Mouse (Mus musculus): ENCODE results near the gene Clec4g. TPM values are rescaled to one million over a fixed set of nuclear protein-coding genes. Genes with fewer than 3 reads are reported as not detected.
A peak's percentile ranks its signal among the peaks of the same experiment; 100 is the strongest.

Gene Clec4g
- total and polyA plus RNA-seq, 3 experiments, result not detected

DNA sequence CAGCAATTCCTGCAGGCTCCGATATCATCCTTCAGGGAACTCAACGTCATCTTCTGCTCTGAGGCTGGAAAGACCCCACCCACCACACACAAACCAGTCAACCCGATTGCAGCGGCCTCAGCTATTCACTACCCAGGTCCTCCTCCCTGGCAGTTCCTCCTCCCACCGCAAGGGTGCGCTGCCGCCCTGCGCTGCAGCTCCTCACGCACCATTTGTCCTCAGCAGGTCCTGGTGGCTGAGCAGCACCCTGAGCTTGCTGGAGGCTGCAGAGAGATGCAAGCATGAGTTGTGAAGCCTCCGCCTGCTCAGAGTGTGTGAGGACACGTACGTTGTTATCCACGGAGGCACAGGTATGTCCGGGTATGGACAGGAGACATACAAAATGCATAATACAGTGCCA, 1.9 kb downstream of the Clec4g start:
- DNase-seq (ENCODE audit: extremely low read depth), result peak; percentile 70
- in situ Hi-C loops (cut with MboI; ENCODE audit: low pct_ligation_motif_present, low pct_unique_long_range_greater_than_20kb, low sequenced_read_pairs), result loop anchor here (10.0 to 25.0 kb wide), 3 partner anchors 236 to 644 kb away; partner anchors contain the start of genes Cd209c and Cd209g
- dilution Hi-C loops (cut with MboI; ENCODE audit: extremely low pct_ligation_motif_present, extremely low pct_unique_long_range_greater_than_20kb, low sequenced_read_pairs), result no loop called here
- H3K4me2 ChIP-seq (ENCODE audit: insufficient read depth, low read depth, poor library complexity, severe bottlenecking), result no peak overlapping the region
- H3K9ac ChIP-seq (ENCODE audit: insufficient read depth, low read depth), result no peak overlapping the region
- no peaks in the 10 kb centered on the region for H3K4me1 ChIP-seq (ENCODE audit: control insufficient read depth in 1 of 2, insufficient read depth in 2 of 2)
- H3K4me3 ChIP-seq (replicated peaks in 1 of 3; ENCODE audit: low read depth in 2 of 3, low read length in 2 of 3, poor library complexity in 1 of 3), result no peak overlapping the region
- no peak overlapping the region for H3K27ac ChIP-seq (ENCODE audit: insufficient read depth, low read depth)
- H3K79me2 ChIP-seq (replicated peaks; ENCODE audit: control insufficient read depth, extremely low read depth, insufficient read depth, poor library complexity, severe bottlenecking), result no peaks in the 10 kb centered on the region
- H3K27me3 ChIP-seq (replicated peaks), result peaks cover 43% of the 10 kb centered on the region
- TF ChIP-seq SMC3 (IDR thresholded peaks at IDR 0.05; ENCODE audit: low read depth, low read length), result peak; percentile 81
- no peak for TF ChIP-seq JUND (conservative IDR thresholded peaks at IDR 0.05; ENCODE audit: low read depth, low read length)
- peak; percentile 95 to 96 for TF ChIP-seq CTCF (conservative IDR thresholded peaks at IDR 0.05 in 1 of 2, IDR thresholded peaks at IDR 0.05 in 1 of 2; ENCODE audit: low read depth in 2 of 2, low read length in 2 of 2)
- TF ChIP-seq RAD21 (IDR thresholded peaks at IDR 0.05; ENCODE audit: low read depth, low read length), result peak; percentile 95
- TF ChIP-seq ZC3H11A (IDR thresholded peaks at IDR 0.05; ENCODE audit: low read depth, low read length), result 0 out of 2 replicates have a peak, but pooled peaks have one; percentile 3
- no peaks in the 10 kb centered on the region for H3K36me3 ChIP-seq (replicated peaks in 1 of 2; ENCODE audit: control insufficient read depth in 1 of 2, insufficient read depth in 1 of 2, low read length in 1 of 2)
- no peaks in the 10 kb centered on the region for H3K9me3 ChIP-seq (replicated peaks; ENCODE audit: low read length)

DNA sequence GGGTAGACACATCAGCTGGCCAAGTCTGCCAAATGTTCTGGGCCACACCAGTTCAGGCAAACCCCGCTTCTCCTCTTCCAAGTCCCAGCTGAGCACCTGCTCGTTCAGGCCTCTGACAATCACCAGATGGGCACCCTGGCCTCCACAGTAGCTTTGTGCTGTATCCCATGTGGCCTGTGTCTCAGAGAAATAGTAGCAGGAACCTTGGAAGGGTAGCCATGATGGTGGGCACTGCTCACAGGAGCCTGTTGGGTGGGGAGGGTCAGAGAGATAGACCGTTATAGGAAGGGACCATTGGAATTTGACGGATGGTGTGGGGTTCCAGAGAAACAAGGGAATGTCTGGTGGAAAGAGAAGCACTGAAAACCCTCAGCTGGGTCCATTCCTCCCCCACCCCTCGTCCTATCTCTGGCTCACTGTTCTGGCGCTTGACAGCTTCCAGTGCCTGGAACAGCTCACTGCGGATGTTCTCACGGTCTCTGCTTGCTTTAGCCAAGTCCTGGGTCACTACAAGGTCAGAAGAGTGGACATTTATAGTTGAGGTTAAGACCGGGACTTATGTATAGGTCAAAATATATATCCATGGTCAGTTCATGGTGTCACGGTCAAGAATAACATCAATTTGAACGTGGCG, 3.0 kb downstream of the Clec4g start:
- H3K4me3 ChIP-seq (replicated peaks in 1 of 3; ENCODE audit: low read depth in 2 of 3, low read length in 2 of 3, poor library complexity in 1 of 3), result no peak overlapping the region
- in situ Hi-C loops (cut with MboI; ENCODE audit: low pct_ligation_motif_present, low pct_unique_long_range_greater_than_20kb, low sequenced_read_pairs), result loop anchor here (10.0 to 25.0 kb wide), 3 partner anchors 237 to 645 kb away; partner anchors contain the start of genes Cd209c and Cd209g
- no peak for DNase-seq (ENCODE audit: extremely low read depth)
- peaks cover 43% of the 10 kb centered on the region for H3K27me3 ChIP-seq (replicated peaks)
- dilution Hi-C loops (cut with MboI; ENCODE audit: extremely low pct_ligation_motif_present, extremely low pct_unique_long_range_greater_than_20kb, low sequenced_read_pairs), result no loop called here
- no peak for TF ChIP-seq TBP (conservative IDR thresholded peaks at IDR 0.05; ENCODE audit: low read depth, low read length)
- TF ChIP-seq MYC (IDR thresholded peaks at IDR 0.05; ENCODE audit: low read depth, low read length), result no peak
- no peak for TF ChIP-seq RCOR1 (conservative IDR thresholded peaks at IDR 0.05; ENCODE audit: low read depth, low read length)
- TF ChIP-seq MAX (IDR thresholded peaks at IDR 0.05; ENCODE audit: low read length), result no peak
- no peak for TF ChIP-seq SMC3 (IDR thresholded peaks at IDR 0.05; ENCODE audit: low read depth, low read length)
- TF ChIP-seq USF2 (conservative IDR thresholded peaks at IDR 0.05; ENCODE audit: low read depth, low read length), result no peak
- no peak for TF ChIP-seq MAFK (IDR thresholded peaks at IDR 0.05; ENCODE audit: insufficient replicate concordance, low read length)
- no peak for TF ChIP-seq ELF1 (IDR thresholded peaks at IDR 0.05; ENCODE audit: low read depth, low read length)
- no peak for TF ChIP-seq E2F4 (IDR thresholded peaks at IDR 0.05; ENCODE audit: insufficient replicate concordance, low read depth, low read length)
- no peak for TF ChIP-seq MXI1 (IDR thresholded peaks at IDR 0.05; ENCODE audit: low read depth, low read length)
- no peak for TF ChIP-seq ZKSCAN1 (IDR thresholded peaks at IDR 0.05; ENCODE audit: borderline replicate concordance, low read depth, low read length)
- no peak for TF ChIP-seq NELFE (IDR thresholded peaks at IDR 0.05; ENCODE audit: low read depth, low read length)
- no peak for TF ChIP-seq USF1 (IDR thresholded peaks at IDR 0.05; ENCODE audit: low read depth, low read length)
- no peak for TF ChIP-seq SIN3A (IDR thresholded peaks at IDR 0.05; ENCODE audit: low read length)
- no peak for TF ChIP-seq MAZ (IDR thresholded peaks at IDR 0.05; ENCODE audit: low read depth, low read length)
- TF ChIP-seq ETS1 (conservative IDR thresholded peaks at IDR 0.05; ENCODE audit: low read depth, low read length), result no peak
- TF ChIP-seq CHD2 (IDR thresholded peaks at IDR 0.05; ENCODE audit: low read length), result no peak
- TF ChIP-seq UBTF (IDR thresholded peaks at IDR 0.05; ENCODE audit: low read depth, low read length), result no peak
- H3K27ac ChIP-seq (ENCODE audit: insufficient read depth, low read depth), result no peak overlapping the region
- no peaks in the 10 kb centered on the region for H3K36me3 ChIP-seq (replicated peaks in 1 of 2; ENCODE audit: control insufficient read depth in 1 of 2, insufficient read depth in 1 of 2, low read length in 1 of 2)
- H3K9me3 ChIP-seq (replicated peaks; ENCODE audit: low read length), result no peaks in the 10 kb centered on the region
- H3K9ac ChIP-seq (ENCODE audit: insufficient read depth, low read depth), result no peak overlapping the region
- H3K79me2 ChIP-seq (replicated peaks; ENCODE audit: control insufficient read depth, extremely low read depth, insufficient read depth, poor library complexity, severe bottlenecking), result no peaks in the 10 kb centered on the region
- no peak overlapping the region for H3K4me2 ChIP-seq (ENCODE audit: insufficient read depth, low read depth, poor library complexity, severe bottlenecking)
- peaks cover 0 to 2% of the 10 kb centered on the region in 2 experiments; a peak in 1 of 4 replicates for H3K4me1 ChIP-seq (ENCODE audit: control insufficient read depth in 1 of 2, insufficient read depth in 2 of 2)

Data from CH12.LX (cell line).